Mouse (Mus musculus): ENCODE measurements around the gene Serpine1.

Serpine1 gene

GRCm38 (mm10) chr5:137095135-137095534 lies 23.1 kb upstream of the Serpine1 start:
- no peak for DNase-seq

GRCm38 (mm10) chr5:137093720-137094119 lies 21.7 kb upstream of the Serpine1 start:
- no peak for DNase-seq

GRCm38 (mm10) chr5:137091560-137091959 lies 19.5 kb upstream of the Serpine1 start:
- DNase-seq = no peak

GRCm38 (mm10) chr5:137090870-137091269 lies 18.8 kb upstream of the Serpine1 start:
- no peak for DNase-seq

GRCm38 (mm10) chr5:137087410-137087809 lies 15.3 kb upstream of the Serpine1 start:
- no peak for DNase-seq

GRCm38 (mm10) chr5:137085731-137086130 lies 13.7 kb upstream of the Serpine1 start:
- no peak for DNase-seq

GRCm38 (mm10) chr5:137085021-137085420 lies 13.0 kb upstream of the Serpine1 start:
- no peak for DNase-seq

- DNase-seq = no peak
Measured at GRCm38 (mm10) chr5:137083051-137083450, 11.0 kb upstream of the Serpine1 start.

- DNase-seq = no peak
Measured at GRCm38 (mm10) chr5:137079849-137080248, 7.8 kb upstream of the Serpine1 start.

- DNase-seq = no peak
Measured at GRCm38 (mm10) chr5:137078616-137079015, 6.5 kb upstream of the Serpine1 start.

- no peak for DNase-seq
Measured at GRCm38 (mm10) chr5:137078041-137078440, 6.0 kb upstream of the Serpine1 start.

- DNase-seq = no peak
Measured at GRCm38 (mm10) chr5:137077187-137077586, 5.1 kb upstream of the Serpine1 start.

- no peak for DNase-seq
Measured at GRCm38 (mm10) chr5:137076191-137076930, 4.3 kb upstream of the Serpine1 start.

- no peak for DNase-seq
Measured at GRCm38 (mm10) chr5:137075726-137076125, 3.7 kb upstream of the Serpine1 start.

- no peak for DNase-seq
Measured at GRCm38 (mm10) chr5:137074191-137074651, 2.2 kb upstream of the Serpine1 start.

GRCm38 (mm10) chr5:137073141-137073540 lies 1.1 kb upstream of the Serpine1 start:
- DNase-seq = no peak

- DNase-seq = no peak
Measured at GRCm38 (mm10) chr5:137070881-137071605, 1.0 kb downstream of the Serpine1 start.

- DNase-seq = no peak
Measured at GRCm38 (mm10) chr5:137068711-137069110, 3.4 kb downstream of the Serpine1 start.

GRCm38 (mm10) chr5:137065923-137066322 lies 6.1 kb downstream of the Serpine1 start:
- DNase-seq = no peak

GRCm38 (mm10) chr5:137065454-137065853 lies 6.6 kb downstream of the Serpine1 start:
- no peak for DNase-seq

GRCm38 (mm10) chr5:137062601-137063000 lies 9.5 kb downstream of the Serpine1 start:
- no peak for DNase-seq

- no peak for DNase-seq
Measured at GRCm38 (mm10) chr5:137061809-137062481, 10.1 kb downstream of the Serpine1 start.

GRCm38 (mm10) chr5:137054873-137055272 lies 17.2 kb downstream of the Serpine1 start:
- DNase-seq = no peak

GRCm38 (mm10) chr5:137054299-137054698 lies 17.8 kb downstream of the Serpine1 start:
- DNase-seq = no peak
